Mouse (Mus musculus) MEL (cell line): Measurements from ENCODE around the gene Nap1l1. TPM values are rescaled to one million over a fixed set of nuclear protein-coding genes. Genes with fewer than 3 reads are reported as not detected.

ENCODE experiments used
- DNase-seq: peaks from one replicate; pipeline ENCODE4 v3.0.0; 2011; ENCODE audit warnings: low read depth, low spot score
- H3K27ac ChIP-seq: 2 replicates; pipeline ENCODE4 v1.5.1; 2012; ENCODE audit warnings: low read depth, mild to moderate bottlenecking, control low read depth, low read length, moderate library complexity; ENCODE audit not compliant: control insufficient read depth
- H3K27me3 ChIP-seq, 2 experiments: fragments of 150-350 bp in 1 of 2; sonication (generic) in 1 of 2; 2 replicates each; pipeline ENCODE4 v1.6.1; 2012; ENCODE audit warnings: low read length in 2 of 2, mild to moderate bottlenecking in 2 of 2, improper control_type of control experiment in 1 of 2, moderate library complexity in 1 of 2; ENCODE audit not compliant: insufficient read depth in 2 of 2, control insufficient read depth in 1 of 2
- H3K36me3 ChIP-seq, 2 experiments: 2 replicates each; pipeline ENCODE4 v1.6.1; 2012 to 2014; ENCODE audit warnings: low read length in 2 of 2, improper control_type of control experiment in 1 of 2, inconsistent platforms in 1 of 2, mild to moderate bottlenecking in 1 of 2; ENCODE audit not compliant: insufficient read depth in 2 of 2, control insufficient read depth in 1 of 2
- H3K4me1 ChIP-seq, 2 experiments: fragments of 150-350 bp in 1 of 2; sonication (generic) in 1 of 2; 2 replicates each; pipeline ENCODE4 v1.6.1; 2012; ENCODE audit warnings: low read length in 2 of 2, improper control_type of control experiment in 1 of 2, mild to moderate bottlenecking in 1 of 2; ENCODE audit not compliant: insufficient read depth in 2 of 2, control insufficient read depth in 1 of 2
- H3K4me3 ChIP-seq, 2 experiments: fragments of 150-350 bp in 1 of 2; sonication (generic) in 1 of 2; 2 replicates each; pipeline ENCODE4 v1.5.1; 2012; ENCODE audit warnings: low read depth in 2 of 2, low read length in 2 of 2, mild to moderate bottlenecking in 2 of 2, moderate library complexity in 2 of 2, control low read depth in 1 of 2, improper control_type of control experiment in 1 of 2; ENCODE audit not compliant: control insufficient read depth in 1 of 2, insufficient read depth in 1 of 2
- H3K79me2 ChIP-seq: 2 replicates; pipeline ENCODE4 v1.6.1; 2012; ENCODE audit warnings: mild to moderate bottlenecking, low read length, moderate library complexity; ENCODE audit not compliant: control insufficient read depth, poor library complexity, insufficient read depth
- H3K9ac ChIP-seq: 2 replicates; pipeline ENCODE4 v1.6.1; 2012; ENCODE audit warnings: low read depth, mild to moderate bottlenecking, control low read depth, low read length, moderate library complexity; ENCODE audit not compliant: control insufficient read depth, poor library complexity, severe bottlenecking
- H3K9me3 ChIP-seq: fragments of 150-350 bp; sonication (generic); replicated peaks from 2 replicates; pipeline ENCODE4 v1.6.1; 2012; ENCODE audit warnings: mild to moderate bottlenecking, low read length, improper control_type of control experiment, moderate library complexity; ENCODE audit not compliant: insufficient read depth
- BHLHE40 ChIP-seq: IDR thresholded peaks from 2 replicates; pipeline ENCODE4 v1.6.1; 2012; ENCODE audit warnings: low read depth, mild to moderate bottlenecking, inconsistent platforms, low read length, improper control_type of control experiment, borderline replicate concordance
- CHD1 ChIP-seq: IDR thresholded peaks from 2 replicates; pipeline ENCODE4 v1.6.1; 2012; ENCODE audit warnings: low read depth, mild to moderate bottlenecking, inconsistent platforms, low read length, improper control_type of control experiment
- E2F4 ChIP-seq: IDR thresholded peaks from 2 replicates; pipeline ENCODE4 v1.6.1; 2011; ENCODE audit warnings: low read depth, low read length, improper control_type of control experiment, borderline replicate concordance
- EP300 ChIP-seq, 2 experiments: IDR thresholded peaks; 2 replicates each; pipeline ENCODE4 v1.6.1; 2011; ENCODE audit warnings: improper control_type of control experiment in 2 of 2, low read length in 2 of 2, low read depth in 1 of 2, mild to moderate bottlenecking in 1 of 2
- ETS1 ChIP-seq: IDR thresholded peaks from 2 replicates; pipeline ENCODE4 v1.6.1; 2012; ENCODE audit warnings: low read depth, mild to moderate bottlenecking, inconsistent platforms, low read length, improper control_type of control experiment, moderate library complexity
- HCFC1 ChIP-seq: IDR thresholded peaks from 2 replicates; pipeline ENCODE4 v1.6.1; 2012; ENCODE audit warnings: low read depth, mild to moderate bottlenecking, inconsistent platforms, low read length, improper control_type of control experiment, moderate library complexity
- JUND ChIP-seq: IDR thresholded peaks from 2 replicates; pipeline ENCODE4 v1.6.1; 2011; ENCODE audit warnings: low read depth, mild to moderate bottlenecking, improper control_type of control experiment, low read length
- KAT2A ChIP-seq: conservative IDR thresholded peaks from 2 replicates; pipeline ENCODE4 v1.6.1; 2012; ENCODE audit warnings: low read depth, low read length, improper control_type of control experiment, inconsistent platforms
- MAFK ChIP-seq: IDR thresholded peaks from 2 replicates; pipeline ENCODE4 v1.6.1; 2011; ENCODE audit warnings: low read depth, mild to moderate bottlenecking, low read length, improper control_type of control experiment, borderline replicate concordance
- MAX ChIP-seq: IDR thresholded peaks from 2 replicates; pipeline ENCODE4 v1.6.1; 2011; ENCODE audit warnings: low read length, improper control_type of control experiment
- MAZ ChIP-seq: IDR thresholded peaks from 2 replicates; pipeline ENCODE4 v1.6.1; 2012; ENCODE audit warnings: low read depth, mild to moderate bottlenecking, inconsistent platforms, low read length, improper control_type of control experiment
- MEF2A ChIP-seq: IDR thresholded peaks from 2 replicates; pipeline ENCODE4 v1.6.1; 2014; ENCODE audit warnings: low read depth, mild to moderate bottlenecking, inconsistent platforms, low read length, improper control_type of control experiment; ENCODE audit not compliant: poor library complexity, insufficient replicate concordance, severe bottlenecking; ENCODE audit errors: extremely low read depth
- MYB ChIP-seq: IDR thresholded peaks from 2 replicates; pipeline ENCODE4 v1.6.1; 2011; ENCODE audit warnings: mild to moderate bottlenecking, low read depth, low read length, improper control_type of control experiment
- NRF1 ChIP-seq: IDR thresholded peaks from 2 replicates; pipeline ENCODE4 v1.6.1; 2014; ENCODE audit warnings: low read depth, mild to moderate bottlenecking, inconsistent platforms, low read length, improper control_type of control experiment, moderate library complexity; ENCODE audit not compliant: poor library complexity, insufficient read depth, severe bottlenecking
- RAD21 ChIP-seq: IDR thresholded peaks from 2 replicates; pipeline ENCODE4 v1.6.1; 2011; ENCODE audit warnings: mild to moderate bottlenecking, low read depth, low read length, improper control_type of control experiment
- SMC3 ChIP-seq: IDR thresholded peaks from 2 replicates; pipeline ENCODE4 v1.6.1; 2011; ENCODE audit warnings: low read depth, low read length, improper control_type of control experiment
- USF2 ChIP-seq, 2 experiments: IDR thresholded peaks; 2 replicates each; pipeline ENCODE4 v1.6.1; 2011 to 2012; ENCODE audit warnings: improper control_type of control experiment in 2 of 2, low read length in 2 of 2, borderline replicate concordance in 1 of 2, inconsistent platforms in 1 of 2, low read depth in 1 of 2, mild to moderate bottlenecking in 1 of 2; ENCODE audit not compliant: insufficient read depth in 1 of 2
- ZNF384 ChIP-seq: IDR thresholded peaks from 2 replicates; pipeline ENCODE4 v1.6.1; 2012; ENCODE audit warnings: low read depth, mild to moderate bottlenecking, inconsistent platforms, low read length, improper control_type of control experiment
- polyA plus RNA-seq, 2 experiments: library from polyadenylated mRNA; stranded (reverse) in 1 of 2; unstranded in 1 of 2; fragments of >175 nt in 1 of 2; fragments of >200 nt in 1 of 2; gene quantifications; 2 replicates each; pipeline versions ENCODE4 v1.2.1 to v1.2.4; 2012; ENCODE audit warnings: low replicate concordance in 2 of 2, low read depth in 1 of 2; ENCODE audit not compliant: insufficient read length in 2 of 2, insufficient read depth in 1 of 2, missing spikeins in 1 of 2
- total RNA-seq: library from RNA; depleted of rRNA; stranded (reverse); fragments of 300-350 nt; gene quantifications from 2 replicates; pipeline ENCODE4 v1.2.3, GENCODE M21; 2012

Gene Nap1l1
- total and polyA plus RNA-seq, 3 experiments = 183 to 591 (median 296) TPM

DNA sequence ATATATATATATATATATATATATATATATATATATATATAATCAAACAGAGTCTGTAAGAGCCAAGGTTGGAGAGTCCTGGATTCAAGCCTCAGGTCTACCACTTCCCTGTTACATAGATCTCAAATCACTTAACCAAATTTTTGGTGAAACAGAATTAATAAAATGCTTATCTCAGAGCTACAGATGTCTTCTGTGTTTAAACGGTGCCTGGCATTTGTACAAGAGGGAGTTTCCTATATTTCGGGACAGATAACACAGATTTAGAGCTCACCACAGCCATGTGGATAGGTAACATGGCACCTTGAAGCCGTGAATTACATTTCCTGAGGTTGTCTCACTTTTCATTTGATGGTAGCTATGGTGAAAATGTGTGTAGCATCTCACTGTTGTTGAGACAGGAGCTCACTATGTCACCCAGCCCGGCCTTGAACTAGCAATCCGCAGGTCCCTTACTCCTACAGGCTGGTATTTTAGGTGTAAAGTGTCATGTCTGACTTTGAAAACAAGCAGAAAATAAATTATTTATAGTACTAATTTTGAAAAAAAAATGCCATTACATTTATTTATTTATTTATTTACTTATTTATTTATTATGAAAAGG is 41.4 kb downstream of the Nap1l1 start (continued):
- TF ChIP-seq JUND (0 out of 2 replicates have a peak, but pooled peaks have one; percentile 19), MAFK (peak; percentile 48; the same call in 1 of the 2 replicates), E2F4 (no peak), RAD21 (no peak), EP300 (IDR thresholded peaks at IDR 0.05; ENCODE audit: low read depth in 1 of 2, low read length in 2 of 2) (peak; percentile 89 to 92), MAX (peak; percentile 43; the same call in 1 of the 2 replicates), MAZ (no peak), MYB (peak; percentile 79), BHLHE40 (peak; percentile 52; the same call in 1 of the 2 replicates), CHD1 (no peak), USF2 (IDR thresholded peaks at IDR 0.05; ENCODE audit: borderline replicate concordance in 1 of 2, insufficient read depth in 1 of 2, low read depth in 1 of 2, low read length in 2 of 2) (no peak), NRF1 (no peak), HCFC1 (no peak)

GRCm38 (mm10) chr10:111515071-111516010 is 42.3 kb downstream of the Nap1l1 start:
- Histone ChIP-seq H3K4me3 (no peak overlapping the region), H3K27me3 (peaks cover 0 to 3% of the 10 kb centered on the region in 2 experiments; a peak in 3 of 4 replicates), H3K9me3 (no peaks in the 10 kb centered on the region), H3K9ac (no peak overlapping the region), H3K36me3 (peaks cover 0 to 8% of the 10 kb centered on the region in 2 experiments; a peak in 1 of 4 replicates), H3K79me2 (no peaks in the 10 kb centered on the region), H3K4me1 (no peaks in the 10 kb centered on the region), H3K27ac (no peak overlapping the region)
- TF ChIP-seq ETS1 = no peak
- no peak for TF ChIP-seq ZNF384
- no peak for TF ChIP-seq MYB
- TF ChIP-seq MAZ = no peak
- no peak for TF ChIP-seq E2F4
- TF ChIP-seq SMC3 = no peak
- no peak for TF ChIP-seq CHD1
- TF ChIP-seq MEF2A = no peak
- no peak for TF ChIP-seq KAT2A
- DNase-seq = no peak
